Mouse (Mus musculus) liver, embryonic 15.5 days (tissue): ENCODE data around the gene Nudc. TPM values are rescaled to one million over a fixed set of nuclear protein-coding genes. Genes with fewer than 3 reads are reported as not detected.

Source experiments
- ATAC-seq: fragments of 200-750 bp; cut with Nextera tagmentation; 2 replicates; pipeline ENCODE4 v1.8.0; 2017; ENCODE audit warnings: moderate number of reproducible peaks, mild to moderate bottlenecking, moderate library complexity; ENCODE audit not compliant: insufficient read depth
- H3K27ac ChIP-seq: fragments of 300-500 bp; sonication (generic); replicated peaks from 2 replicates; pipeline ENCODE4 v1.5.1; 2015; ENCODE audit warnings: mild to moderate bottlenecking, inconsistent platforms
- H3K27me3 ChIP-seq: fragments of 300-500 bp; sonication (generic); 2 replicates; pipeline ENCODE4 v1.6.1; 2015; ENCODE audit warnings: mild to moderate bottlenecking, inconsistent platforms
- H3K36me3 ChIP-seq: fragments of 300-500 bp; sonication (generic); replicated peaks from 2 replicates; pipeline ENCODE4 v1.6.1; 2015; ENCODE audit warnings: moderate library complexity, mild to moderate bottlenecking, inconsistent platforms
- H3K4me1 ChIP-seq: fragments of 300-500 bp; sonication (generic); replicated peaks from 2 replicates; pipeline ENCODE4 v1.6.1; 2015; ENCODE audit warnings: inconsistent platforms
- H3K4me2 ChIP-seq: fragments of 300-500 bp; sonication (generic); 2 replicates; pipeline ENCODE4 v1.6.1; 2015; ENCODE audit warnings: moderate library complexity, mild to moderate bottlenecking, inconsistent platforms
- H3K4me3 ChIP-seq: fragments of 300-500 bp; sonication (generic); replicated peaks from 2 replicates; pipeline ENCODE4 v1.5.1; 2015; ENCODE audit warnings: mild to moderate bottlenecking, inconsistent platforms
- H3K9ac ChIP-seq: fragments of 300-500 bp; sonication (generic); 2 replicates; pipeline ENCODE4 v1.6.1; 2015; ENCODE audit warnings: moderate library complexity, mild to moderate bottlenecking, inconsistent platforms
- H3K9me3 ChIP-seq: fragments of 300-500 bp; sonication (generic); replicated peaks from 2 replicates; pipeline ENCODE4 v1.6.1; 2016; ENCODE audit warnings: inconsistent platforms
- WGBS: fragments of 180-500 bp; shearing (Covaris S2); methylation state at CpG from one replicate; pipeline ENCODE4 v1.1.7; 2015; ENCODE audit warnings: mixed read lengths; ENCODE audit not compliant: insufficient replicate concordance; 5-methylcytosine and 5-hydroxymethylcytosine counted together
- polyA plus RNA-seq: library from polyadenylated mRNA; unstranded; fragments of >200 nt; fragmentation: Nextera tagmentation; extraction: Ambion mirVana; gene quantifications from 2 replicates; pipeline ENCODE4 v1.2.1, GENCODE M21; 2015

Gene Nudc
- polyA plus RNA-seq, 1 experiment from 2014 or later, result 116 TPM

- Histone ChIP-seq H3K9ac (no peak overlapping the region), H3K9me3 (no peaks in the 10 kb centered on the region), H3K27me3 (peaks cover 85% of the 10 kb centered on the region), H3K4me3 (no peak overlapping the region), H3K4me2 (no peak overlapping the region), H3K4me1 (no peaks in the 10 kb centered on the region), H3K36me3 (no peaks in the 10 kb centered on the region), H3K27ac (no peak overlapping the region)
- no peak for ATAC-seq
- WGBS, result 43% methylated on average over 9 of the region's 9 CpGs
These were observed 40.9 kb downstream of the Nudc start for GRCm38 (mm10) chr4:133504755-133505485.

DNA sequence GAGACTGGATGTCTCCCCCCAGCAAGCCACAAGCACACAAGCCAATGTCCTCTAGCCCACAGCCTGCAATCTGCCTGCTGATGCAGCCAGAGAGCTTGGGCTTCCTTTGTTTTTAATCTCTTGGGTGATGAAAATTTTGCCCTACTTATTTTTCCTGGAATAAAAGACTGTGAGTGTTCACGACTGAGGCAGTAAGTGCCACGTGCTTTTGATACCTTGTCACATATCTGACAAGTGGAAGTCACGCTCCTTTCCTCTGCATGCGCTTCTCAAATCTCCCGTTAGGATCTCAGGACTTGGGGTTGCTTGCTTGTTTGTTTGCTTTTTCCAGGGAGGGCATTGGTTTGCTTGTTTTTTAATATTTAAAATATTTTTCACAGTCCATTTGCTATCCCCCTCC, 41.5 kb downstream of the Nudc start:
- peaks cover 91% of the 10 kb centered on the region for H3K27me3 ChIP-seq
- no peak overlapping the region for H3K4me2 ChIP-seq
- H3K9me3 ChIP-seq, result no peaks in the 10 kb centered on the region
- ATAC-seq, result no peak
- no peak overlapping the region for H3K27ac ChIP-seq
- 24% methylated on average over 5 of the region's 5 CpGs for WGBS
- no peaks in the 10 kb centered on the region for H3K36me3 ChIP-seq
- H3K4me3 ChIP-seq, result no peak overlapping the region
- no peaks in the 10 kb centered on the region for H3K4me1 ChIP-seq
- H3K9ac ChIP-seq, result no peak overlapping the region

- H3K36me3 ChIP-seq, result no peaks in the 10 kb centered on the region
These were observed 44.3 kb downstream of the Nudc start for GRCm38 (mm10) chr4:133501514-133501913.

GRCm38 (mm10) chr4:133498160-133498724, 47.6 kb downstream of the Nudc start, which contains the start of gene Trnp1:
Gene Trnp1 (minus strand): TSS chr4:133498550.
- no peaks in the 10 kb centered on the region for H3K9me3 ChIP-seq
- H3K4me3 ChIP-seq, result peak within 1 kb of the TSS; percentile 38
- H3K9ac ChIP-seq, result no peak within 1 kb of the TSS
- WGBS, result under 1% methylated on average over 51 of the region's 53 CpGs
- H3K4me1 ChIP-seq, result peaks cover 22% of the 10 kb centered on the region
- no peak within 1 kb of the TSS for H3K27ac ChIP-seq
- peak within 1 kb of the TSS; percentile 63 for H3K4me2 ChIP-seq
- H3K36me3 ChIP-seq, result no peaks in the 10 kb centered on the region
- H3K27me3 ChIP-seq, result peaks cover 98% of the 10 kb centered on the region
- ATAC-seq, result 0 out of 2 replicates have a peak, but pooled peaks have one; percentile 40

More at GRCm38 (mm10) chr4:133501514-133501913, 44.3 kb downstream of the Nudc start:
- Histone ChIP-seq H3K27me3 (peaks cover 97% of the 10 kb centered on the region), H3K4me1 (peaks cover 16% of the 10 kb centered on the region), H3K27ac (no peak overlapping the region), H3K9ac (no peak overlapping the region), H3K9me3 (no peaks in the 10 kb centered on the region), H3K4me2 (no peak overlapping the region), H3K4me3 (no peak overlapping the region)
- WGBS, result 24% methylated on average over 7 of the region's 7 CpGs
- ATAC-seq, result no peak

DNA sequence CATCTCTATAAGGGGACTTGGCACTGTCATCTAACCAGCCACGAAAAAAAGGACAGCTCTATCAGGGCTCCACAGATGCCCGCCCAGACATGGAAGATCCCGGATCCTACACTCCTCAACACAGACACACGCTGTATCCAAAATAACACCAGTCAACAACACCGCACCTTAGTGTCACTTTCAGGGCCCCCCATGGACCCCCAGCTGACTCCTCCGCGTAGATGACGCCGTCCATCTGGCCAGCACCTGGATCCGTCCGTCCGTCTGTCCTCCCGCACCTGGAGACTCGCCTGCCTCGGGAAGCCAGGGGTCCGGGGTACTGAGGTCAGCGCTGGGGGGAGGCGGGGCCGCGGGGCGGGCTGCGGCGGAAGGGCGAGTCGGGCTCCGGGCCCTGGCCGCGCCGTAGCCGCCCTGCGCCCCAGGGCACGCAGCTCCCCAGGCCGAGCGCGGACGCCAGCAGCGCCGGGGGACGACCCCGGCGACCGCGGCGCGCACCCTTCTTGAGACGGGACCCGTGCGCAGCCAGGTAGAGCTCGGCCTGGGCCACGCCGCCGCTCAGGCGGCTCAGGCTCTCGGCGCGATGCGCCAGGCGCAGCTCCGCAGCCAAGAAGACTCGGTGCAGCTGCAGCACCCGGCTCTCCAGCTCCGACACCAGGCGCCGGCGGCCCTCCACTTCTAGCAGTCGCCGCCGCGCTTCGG, 48.2 kb downstream of the Nudc start:
- Histone ChIP-seq H3K9me3 (no peaks in the 10 kb centered on the region), H3K27me3 (peaks cover 98% of the 10 kb centered on the region), H3K4me2 (peak overlapping the region; percentile 63), H3K9ac (no peak overlapping the region), H3K36me3 (no peaks in the 10 kb centered on the region), H3K27ac (no peak overlapping the region), H3K4me3 (peak overlapping the region; percentile 38), H3K4me1 (peaks cover 22% of the 10 kb centered on the region)
- 1% methylated on average over 70 of the region's 70 CpGs for WGBS
- ATAC-seq, result no peak

DNA sequence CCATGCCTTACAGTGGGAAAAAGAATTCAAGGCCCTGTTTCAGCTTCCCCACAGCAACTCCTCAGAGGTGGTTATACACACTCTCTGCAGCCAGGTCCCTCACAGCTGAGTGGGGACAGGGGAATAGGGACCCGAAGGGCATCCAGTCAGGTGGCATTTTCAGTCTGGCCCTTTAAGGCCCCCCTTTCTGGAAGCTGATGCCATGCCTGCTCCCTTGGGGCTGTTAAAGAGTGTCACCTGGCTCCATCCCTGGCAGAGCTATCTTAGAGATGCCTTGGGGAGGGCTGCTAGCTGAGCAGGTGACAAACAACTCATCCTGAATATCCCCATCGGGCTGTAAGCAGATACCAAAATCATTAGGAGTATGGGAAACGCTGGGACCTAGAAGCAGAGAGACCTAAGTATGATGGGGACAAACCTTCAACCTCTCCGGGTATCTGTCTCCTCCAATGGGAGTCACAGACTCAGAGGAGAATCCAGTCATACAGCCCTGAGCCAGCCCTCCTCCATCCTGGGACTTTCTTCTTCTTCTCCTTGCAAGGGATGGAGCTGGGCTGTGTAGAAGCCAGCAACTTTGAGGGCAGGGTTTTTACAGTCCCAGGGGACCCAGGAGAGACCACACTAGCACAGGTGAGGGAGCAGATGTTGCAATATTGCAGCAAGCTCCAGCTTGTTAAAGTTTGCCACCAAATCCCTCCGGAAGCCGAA, 48.9 kb downstream of the Nudc start:
- Histone ChIP-seq H3K36me3 (no peaks in the 10 kb centered on the region), H3K9ac (no peak overlapping the region), H3K4me1 (peaks cover 27% of the 10 kb centered on the region), H3K27ac (no peak overlapping the region), H3K4me3 (no peak overlapping the region), H3K9me3 (no peaks in the 10 kb centered on the region), H3K4me2 (no peak overlapping the region), H3K27me3 (peaks cover 95% of the 10 kb centered on the region)
- WGBS, result 18% methylated on average over 6 of the region's 6 CpGs
- ATAC-seq, result no peak

DNA sequence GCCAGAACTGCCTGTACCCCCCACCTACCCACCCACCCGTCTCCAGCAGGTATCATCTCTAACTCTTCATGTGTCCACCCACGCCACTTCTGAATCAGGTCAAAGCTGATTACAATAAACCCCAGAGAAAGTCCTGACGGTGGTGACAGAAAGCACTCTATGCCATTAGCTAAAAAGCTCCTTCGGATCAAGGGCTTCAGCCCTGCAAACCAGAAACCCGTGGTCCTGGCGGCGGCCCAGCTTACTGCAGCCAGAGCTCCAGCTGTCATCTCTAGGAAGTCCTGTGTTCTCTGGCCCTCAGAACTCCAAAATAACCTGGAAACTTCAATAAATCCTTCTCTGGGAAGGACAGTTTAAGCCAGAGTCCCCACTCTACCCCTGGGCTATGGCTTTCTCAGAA, 50.1 kb downstream of the Nudc start:
- H3K9ac ChIP-seq, result no peak overlapping the region
- ATAC-seq, result no peak
- WGBS, result 34% methylated on average over 7 of the region's 7 CpGs
- H3K4me3 ChIP-seq, result no peak overlapping the region
- peaks cover 36% of the 10 kb centered on the region for H3K4me1 ChIP-seq
- H3K4me2 ChIP-seq, result no peak overlapping the region
- H3K27me3 ChIP-seq, result peaks cover 85% of the 10 kb centered on the region
- no peaks in the 10 kb centered on the region for H3K9me3 ChIP-seq
- H3K36me3 ChIP-seq, result no peaks in the 10 kb centered on the region
- no peak overlapping the region for H3K27ac ChIP-seq

- Histone ChIP-seq H3K4me2 (no peak overlapping the region), H3K9ac (no peak overlapping the region), H3K27ac (no peak overlapping the region), H3K4me3 (no peak overlapping the region), H3K27me3 (peaks cover 77% of the 10 kb centered on the region), H3K4me1 (peaks cover 37% of the 10 kb centered on the region), H3K36me3 (no peaks in the 10 kb centered on the region), H3K9me3 (no peaks in the 10 kb centered on the region)
- 56% methylated on average over 4 of the region's 4 CpGs for WGBS
- ATAC-seq, result no peak
These were observed 50.9 kb downstream of the Nudc start for GRCm38 (mm10) chr4:133494867-133495266.

DNA sequence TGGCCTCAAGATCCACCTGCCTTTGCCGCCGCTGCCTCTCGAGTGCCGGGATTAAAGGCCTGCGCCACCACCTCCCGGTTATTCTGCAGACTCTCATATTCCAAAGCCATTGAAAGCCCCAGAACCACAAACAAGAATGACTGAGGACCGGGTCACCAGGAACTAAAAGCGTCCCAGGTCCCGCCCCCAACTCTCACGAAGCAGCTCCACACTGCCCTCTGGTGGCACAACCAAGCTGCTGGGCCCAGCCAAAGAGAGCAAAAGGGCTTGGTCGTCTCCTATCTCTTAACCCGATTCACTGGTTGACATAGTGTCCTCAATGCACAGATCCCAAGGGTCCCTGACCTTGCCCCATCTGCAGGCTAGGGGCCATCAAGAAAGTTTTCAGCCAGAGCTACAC, 51.4 kb downstream of the Nudc start:
- H3K27me3 ChIP-seq, result peaks cover 73% of the 10 kb centered on the region
- peak overlapping the region; percentile 72 for H3K4me2 ChIP-seq
- H3K9me3 ChIP-seq, result no peaks in the 10 kb centered on the region
- H3K4me3 ChIP-seq, result peak overlapping the region; percentile 39
- no peak overlapping the region for H3K27ac ChIP-seq
- H3K36me3 ChIP-seq, result no peaks in the 10 kb centered on the region
- WGBS, result 1% methylated on average over 12 of the region's 12 CpGs
- peak overlapping the region; percentile 32; the same call in 1 of the 2 replicates for H3K9ac ChIP-seq
- H3K4me1 ChIP-seq, result peaks cover 41% of the 10 kb centered on the region
- no peak; the same call in 1 of the 2 replicates for ATAC-seq

- Histone ChIP-seq H3K9ac (no peak overlapping the region), H3K4me1 (peaks cover 46% of the 10 kb centered on the region), H3K9me3 (no peaks in the 10 kb centered on the region), H3K4me2 (peak overlapping the region; percentile 72), H3K36me3 (no peaks in the 10 kb centered on the region), H3K27me3 (peaks cover 67% of the 10 kb centered on the region), H3K4me3 (peak overlapping the region; percentile 39), H3K27ac (no peak overlapping the region)
- no peak; the same call in 1 of the 2 replicates for ATAC-seq
- WGBS, result 10% methylated on average over 10 of the region's 12 CpGs
These were observed 51.9 kb downstream of the Nudc start for GRCm38 (mm10) chr4:133493895-133494294.

DNA sequence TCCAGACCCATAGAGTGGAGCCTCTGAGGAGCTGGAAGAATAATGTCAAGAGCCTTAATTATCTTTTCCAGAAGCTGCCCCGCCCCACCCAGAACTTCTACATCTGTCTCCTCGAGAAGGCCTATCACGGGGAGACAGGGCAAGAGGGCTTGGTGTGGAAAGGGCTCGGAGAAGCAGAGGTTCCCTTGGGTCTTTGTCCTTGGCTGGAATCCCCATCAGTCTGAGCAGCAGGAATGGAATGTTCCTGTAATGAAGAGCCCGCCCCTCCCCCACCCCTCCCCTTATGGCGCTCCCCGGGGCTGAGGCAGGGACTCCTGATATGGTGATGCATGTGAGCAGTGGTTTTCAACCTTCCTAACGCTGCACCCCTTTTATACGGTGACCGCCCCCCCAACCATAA, 54.0 kb downstream of the Nudc start:
- Histone ChIP-seq H3K9ac (no peak overlapping the region), H3K4me2 (no peak overlapping the region), H3K36me3 (no peaks in the 10 kb centered on the region), H3K27ac (no peak overlapping the region), H3K27me3 (peaks cover 46% of the 10 kb centered on the region), H3K4me1 (peaks cover 44% of the 10 kb centered on the region), H3K9me3 (no peaks in the 10 kb centered on the region), H3K4me3 (no peak overlapping the region)
- 29% methylated on average over 10 of the region's 10 CpGs for WGBS
- no peak for ATAC-seq
